Mouse (Mus musculus) hindbrain, embryonic 16.5 days (tissue): ENCODE measurements at regions not wholly inside any gene's neighbourhood (a gene's known extent, or its start where the extent isn't known, plus 50 kb on each side); places are given as distances from the start of the nearest gene placed in this dataset.

ENCODE experiments used
- ATAC-seq: fragments of 200-750 bp; cut with Nextera tagmentation; 2 replicates; pipeline ENCODE4 v1.8.0; 2017; ENCODE audit warnings: moderate TSS enrichment, moderate library complexity
- H3K27ac ChIP-seq: fragments of 300-500 bp; sonication (generic); 2 replicates; pipeline ENCODE4 v1.5.1; 2014; ENCODE audit warnings: low read depth, mild to moderate bottlenecking, control low read depth, low read length, moderate library complexity
- H3K27me3 ChIP-seq: fragments of 300-500 bp; sonication (generic); replicated peaks from 2 replicates; pipeline ENCODE4 v1.6.1; 2014; ENCODE audit warnings: low read length; ENCODE audit not compliant: control insufficient read depth, insufficient read depth
- H3K36me3 ChIP-seq: fragments of 300-500 bp; sonication (generic); 2 replicates; pipeline ENCODE4 v1.6.1; 2014; ENCODE audit warnings: mild to moderate bottlenecking, low read length, moderate library complexity, mixed read lengths; ENCODE audit not compliant: control insufficient read depth, insufficient read depth
- H3K4me1 ChIP-seq: fragments of 300-500 bp; sonication (generic); 2 replicates; pipeline ENCODE4 v1.6.1; 2014; ENCODE audit warnings: low read depth, low read length; ENCODE audit not compliant: control insufficient read depth, insufficient read depth
- H3K4me2 ChIP-seq: fragments of 300-500 bp; sonication (generic); 2 replicates; pipeline ENCODE4 v1.6.1; 2014; ENCODE audit warnings: mild to moderate bottlenecking, low read length, control low read depth, moderate library complexity
- H3K4me3 ChIP-seq: fragments of 300-500 bp; sonication (generic); 2 replicates; pipeline ENCODE4 v1.5.1; 2014; ENCODE audit warnings: mild to moderate bottlenecking, low read length, control low read depth, moderate library complexity
- H3K9ac ChIP-seq: fragments of 300-500 bp; sonication (generic); 2 replicates; pipeline ENCODE4 v1.6.1; 2014; ENCODE audit warnings: low read depth, mild to moderate bottlenecking, control low read depth, low read length, moderate library complexity
- H3K9me3 ChIP-seq: fragments of 300-500 bp; sonication (generic); 2 replicates; pipeline ENCODE4 v1.6.1; 2014; ENCODE audit warnings: mild to moderate bottlenecking, low read length, moderate library complexity; ENCODE audit not compliant: control insufficient read depth
- WGBS: fragments of 180-500 bp; shearing (Covaris S2); extraction: QIAGEN DNeasy Blood & Tissue Kit; methylation state at CpG from one replicate; pipeline ENCODE4 v1.1.7; 2014; 5-methylcytosine and 5-hydroxymethylcytosine counted together

- no peak for ATAC-seq
- H3K4me2 ChIP-seq, result no peak overlapping the region
- no peaks in the 10 kb centered on the region for H3K4me1 ChIP-seq
- H3K27me3 ChIP-seq, result no peaks in the 10 kb centered on the region
- H3K4me3 ChIP-seq, result no peak overlapping the region
- no peak overlapping the region for H3K9ac ChIP-seq
- WGBS, result 77% methylated on average over 3 of the region's 3 CpGs
- no peak overlapping the region for H3K27ac ChIP-seq
- H3K9me3 ChIP-seq, result no peaks in the 10 kb centered on the region
- H3K36me3 ChIP-seq, result no peaks in the 10 kb centered on the region
Observed at GRCm38 (mm10) chr15:90113611-90114010, 110.5 kb upstream of the Alg10b start.

- WGBS, result 66% methylated on average over 3 of the region's 3 CpGs
- Histone ChIP-seq H3K9ac (no peak overlapping the region), H3K27me3 (no peaks in the 10 kb centered on the region), H3K9me3 (no peaks in the 10 kb centered on the region), H3K27ac (no peak overlapping the region), H3K36me3 (no peaks in the 10 kb centered on the region), H3K4me3 (no peak overlapping the region), H3K4me1 (no peaks in the 10 kb centered on the region), H3K4me2 (no peak overlapping the region)
- no peak for ATAC-seq
Observed at GRCm38 (mm10) chr15:90119747-90120146, 104.4 kb upstream of the Alg10b start.

GRCm38 (mm10) chr15:90123999-90124398 is 100.1 kb upstream of the Alg10b start:
- no peak overlapping the region for H3K4me3 ChIP-seq
- H3K4me1 ChIP-seq, result no peaks in the 10 kb centered on the region
- no peaks in the 10 kb centered on the region for H3K9me3 ChIP-seq
- no peaks in the 10 kb centered on the region for H3K27me3 ChIP-seq
- no peak overlapping the region for H3K27ac ChIP-seq
- no peak overlapping the region for H3K9ac ChIP-seq
- WGBS, result 91% methylated on average over 8 of the region's 8 CpGs
- H3K36me3 ChIP-seq, result no peaks in the 10 kb centered on the region
- no peak for ATAC-seq
- no peak overlapping the region for H3K4me2 ChIP-seq

GRCm38 (mm10) chr15:90125146-90125545 is 99.0 kb upstream of the Alg10b start:
- Histone ChIP-seq H3K27me3 (no peaks in the 10 kb centered on the region), H3K4me2 (no peak overlapping the region), H3K4me3 (no peak overlapping the region), H3K36me3 (no peaks in the 10 kb centered on the region), H3K9ac (no peak overlapping the region), H3K4me1 (no peaks in the 10 kb centered on the region), H3K27ac (no peak overlapping the region), H3K9me3 (no peaks in the 10 kb centered on the region)
- WGBS, result 62% methylated on average over 8 of the region's 8 CpGs
- ATAC-seq, result no peak

GRCm38 (mm10) chr15:90131777-90132176 is 92.3 kb upstream of the Alg10b start:
- WGBS, result 85% methylated on average over 5 of the region's 5 CpGs
- Histone ChIP-seq H3K9me3 (no peaks in the 10 kb centered on the region), H3K9ac (no peak overlapping the region), H3K27ac (no peak overlapping the region), H3K4me2 (no peak overlapping the region), H3K36me3 (no peaks in the 10 kb centered on the region), H3K4me3 (no peak overlapping the region), H3K27me3 (no peaks in the 10 kb centered on the region), H3K4me1 (no peaks in the 10 kb centered on the region)
- no peak for ATAC-seq

GRCm38 (mm10) chr15:90140966-90141365 is 83.1 kb upstream of the Alg10b start:
- Histone ChIP-seq H3K27ac (no peak overlapping the region), H3K4me2 (no peak overlapping the region), H3K9ac (no peak overlapping the region), H3K4me1 (no peaks in the 10 kb centered on the region), H3K36me3 (no peaks in the 10 kb centered on the region), H3K4me3 (no peak overlapping the region), H3K9me3 (no peaks in the 10 kb centered on the region), H3K27me3 (no peaks in the 10 kb centered on the region)
- 67% methylated on average over 5 of the region's 5 CpGs for WGBS
- ATAC-seq, result no peak

- no peak for ATAC-seq
- Histone ChIP-seq H3K36me3 (no peaks in the 10 kb centered on the region), H3K4me3 (no peak overlapping the region), H3K27ac (no peak overlapping the region), H3K4me2 (no peak overlapping the region), H3K27me3 (no peaks in the 10 kb centered on the region), H3K9ac (no peak overlapping the region), H3K4me1 (no peaks in the 10 kb centered on the region), H3K9me3 (no peaks in the 10 kb centered on the region)
Observed at GRCm38 (mm10) chr15:90148663-90149062, 75.4 kb upstream of the Alg10b start.

GRCm38 (mm10) chr15:90153821-90154560 is 70.1 kb upstream of the Alg10b start:
- ATAC-seq, result no peak
- no peaks in the 10 kb centered on the region for H3K9me3 ChIP-seq
- H3K27me3 ChIP-seq, result no peaks in the 10 kb centered on the region
- no peak overlapping the region for H3K27ac ChIP-seq
- H3K4me3 ChIP-seq, result no peak overlapping the region
- WGBS, result 70% methylated on average over 10 of the region's 10 CpGs
- no peaks in the 10 kb centered on the region for H3K36me3 ChIP-seq
- no peaks in the 10 kb centered on the region for H3K4me1 ChIP-seq
- H3K4me2 ChIP-seq, result no peak overlapping the region
- no peak overlapping the region for H3K9ac ChIP-seq
